Mouse (Mus musculus): ENCODE data around the gene 2010300C02Rik. TPM values are rescaled to one million over a fixed set of nuclear protein-coding genes. Genes with fewer than 3 reads are reported as not detected.

2010300C02Rik gene
- total RNA-seq (2021) = 100 to 1,000 TPM; 268 to 288 TPM

DNA sequence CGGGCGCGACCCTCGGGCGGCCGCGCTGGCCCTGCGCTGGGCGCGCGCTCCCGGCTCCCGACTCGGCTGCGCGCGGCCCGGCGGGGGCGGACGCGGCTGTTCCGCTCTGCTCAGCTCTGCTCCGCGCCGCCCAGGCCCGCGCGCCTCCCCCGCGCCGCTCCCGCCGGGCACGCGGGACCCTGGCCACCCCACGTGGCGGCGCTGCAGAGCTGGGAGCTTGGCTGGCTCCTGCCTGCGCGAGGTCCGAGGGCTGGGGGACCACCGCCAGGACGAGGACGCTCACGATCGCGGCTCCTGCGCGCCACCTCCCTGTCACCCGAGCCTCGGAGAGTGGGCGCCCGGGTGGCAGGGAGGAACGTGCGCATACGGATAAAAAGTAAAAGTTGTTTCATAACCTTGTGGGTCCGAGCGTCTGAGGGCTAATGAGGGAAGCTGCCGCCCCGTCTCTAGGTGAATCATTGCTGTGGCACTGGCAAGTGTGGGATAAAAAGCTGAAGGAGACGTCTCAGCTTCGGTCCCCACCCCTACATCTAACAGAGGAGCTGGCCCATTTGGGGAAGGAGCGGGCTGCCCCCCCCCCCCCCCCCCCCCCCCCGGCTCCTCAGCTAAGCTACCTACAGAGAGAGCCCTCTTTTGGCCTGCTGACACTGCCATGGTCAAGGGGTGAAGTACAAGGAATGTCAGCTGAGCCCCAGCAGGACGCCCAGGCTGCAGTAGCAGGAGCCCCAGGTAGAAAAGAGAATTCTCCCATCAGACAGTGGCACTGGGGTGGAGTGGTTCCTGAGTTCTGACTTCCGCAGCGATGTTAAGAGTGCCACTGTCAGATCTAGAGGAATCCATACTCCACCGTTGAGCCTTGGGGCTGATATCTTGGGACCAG, at the start of gene 2010300C02Rik:
TSS of gene 2010300C02Rik (minus strand) at position 325 of the 880 bp plus-strand sequence.
- DNase-seq (ENCODE audit: low spot score in 2 of 2) = peak; percentile 80 to 90
- intact Hi-C loops (cut with DNase I) = loop anchor here (2.0 to 5.0 kb wide), 4 partner anchors 41 to 1117 kb away; partner anchors contain the start of gene Lonrf2

- no peak for DNase-seq (ENCODE audit: low spot score in 2 of 2)
- intact Hi-C loops (cut with DNase I) = no loop called here
These were observed 39.5 kb upstream of the 2010300C02Rik start for GRCm38 (mm10) chr1:37759407-37759806.

DNA sequence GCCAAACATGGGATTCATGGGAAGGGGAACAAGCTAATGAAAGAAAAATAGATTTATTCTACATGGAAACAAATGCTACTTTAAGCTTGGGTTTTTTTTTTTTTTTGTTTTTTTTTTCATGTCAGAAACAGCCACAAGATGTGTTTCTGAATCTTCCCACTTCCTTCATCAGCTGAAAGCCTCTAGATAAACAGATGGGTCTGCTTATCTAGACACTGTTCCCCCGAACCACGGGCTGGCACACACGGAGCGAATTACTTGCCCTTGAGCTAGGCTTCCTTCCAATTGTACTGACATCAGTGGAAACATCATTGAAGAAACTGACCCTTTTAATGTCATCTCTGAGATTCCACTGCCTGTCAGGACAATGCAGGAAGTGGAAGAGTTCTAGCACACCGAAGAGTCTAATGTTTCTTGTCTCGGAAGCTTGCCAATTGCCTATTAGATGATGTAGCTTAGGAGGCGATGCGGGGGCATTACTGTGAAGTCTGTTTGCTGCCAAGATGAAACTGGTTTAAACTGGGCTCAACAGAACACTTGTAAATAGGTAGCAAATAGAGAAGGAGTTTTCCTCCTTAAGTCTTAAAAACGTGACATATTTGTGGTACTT, 24.9 kb upstream of the 2010300C02Rik start:
- peak in 1 of 2 experiments; percentile 18 for DNase-seq (ENCODE audit: low spot score in 2 of 2)
- intact Hi-C loops (cut with DNase I) = no loop called here

DNA sequence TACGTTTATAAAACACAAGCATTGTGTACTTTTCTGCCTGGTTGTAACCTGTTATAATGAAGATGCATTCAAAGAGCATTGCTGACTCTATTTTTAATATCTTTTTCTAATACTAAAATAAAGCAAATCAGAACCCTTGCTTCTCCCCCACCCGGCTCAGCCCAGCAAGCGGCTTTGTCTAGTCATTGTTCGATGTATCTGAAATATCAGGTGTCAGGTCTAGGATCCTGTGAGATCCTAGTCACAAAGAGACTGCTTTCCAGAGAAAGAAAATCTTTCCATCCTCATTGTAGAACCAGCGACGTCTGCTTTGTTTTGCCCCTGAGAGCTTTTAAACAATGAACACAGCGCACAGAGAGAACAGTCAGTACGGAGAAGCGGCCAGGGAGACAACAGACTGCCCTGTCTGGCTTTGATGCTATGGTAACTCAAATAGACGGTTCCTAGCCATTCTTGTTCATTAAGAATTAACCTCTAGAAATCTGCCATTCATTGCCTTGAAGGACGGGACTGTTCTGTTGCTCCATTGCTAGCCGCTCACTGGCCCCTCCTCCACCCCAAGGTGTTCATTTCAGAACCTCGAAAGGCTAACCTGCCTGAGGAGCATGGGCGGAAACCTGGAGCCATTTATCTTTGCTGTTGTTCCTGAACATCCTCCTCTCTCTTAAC, 22.9 kb upstream of the 2010300C02Rik start:
- intact Hi-C loops (cut with DNase I) = no loop called here

DNA sequence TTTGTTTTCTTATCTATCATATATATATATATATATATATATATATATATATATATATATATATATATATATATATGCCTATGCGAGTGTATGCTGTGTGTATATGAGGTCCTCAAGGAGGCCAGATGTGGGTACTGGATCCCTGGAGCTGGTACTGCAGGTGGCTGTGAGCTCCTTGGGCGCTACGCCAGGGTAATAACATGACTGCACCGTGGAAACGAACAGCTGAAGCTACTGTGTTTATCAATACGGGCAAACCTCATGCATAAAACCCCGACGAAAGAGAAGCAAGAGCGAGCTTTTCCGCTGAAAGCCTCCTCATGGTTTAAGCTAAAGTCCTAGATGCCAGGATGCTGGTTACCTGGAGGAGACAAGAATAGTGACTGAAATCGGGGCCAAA, 22.2 kb upstream of the 2010300C02Rik start:
- DNase-seq (ENCODE audit: low spot score in 2 of 2) = no peak
- intact Hi-C loops (cut with DNase I) = no loop called here

More for the DNA sequence above, 22.9 kb upstream of the 2010300C02Rik start:
- no peak for DNase-seq (ENCODE audit: low spot score in 2 of 2)

GRCm38 (mm10) chr1:37740161-37740802, 20.4 kb upstream of the 2010300C02Rik start:
- intact Hi-C loops (cut with DNase I) = no loop called here
- no peak for DNase-seq (ENCODE audit: low spot score in 2 of 2)

GRCm38 (mm10) chr1:37738895-37739294, 19.0 kb upstream of the 2010300C02Rik start:
- DNase-seq (ENCODE audit: low spot score in 2 of 2) = no peak
- intact Hi-C loops (cut with DNase I) = no loop called here

DNA sequence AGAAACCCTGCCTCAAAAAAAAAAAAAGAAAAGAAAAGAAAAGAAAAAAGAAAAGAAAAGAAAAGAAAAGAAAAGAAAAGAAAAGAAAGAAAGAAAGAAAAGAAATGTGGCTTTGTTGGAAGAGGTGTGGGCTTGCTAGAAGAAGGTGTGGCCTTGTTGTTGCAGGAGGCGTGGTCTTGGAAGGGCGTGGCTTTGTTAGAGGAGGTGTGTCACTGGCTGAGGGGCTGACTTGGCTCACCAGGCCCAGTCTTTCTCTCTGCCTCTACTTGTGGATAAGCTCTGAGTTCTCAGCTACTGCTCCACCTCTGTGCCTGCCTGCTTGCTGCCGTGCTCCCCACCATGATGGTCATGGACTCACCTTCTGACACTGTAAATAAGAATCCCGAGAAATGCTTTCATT, 17.2 kb upstream of the 2010300C02Rik start:
- no peak for DNase-seq (ENCODE audit: low spot score in 2 of 2)
- intact Hi-C loops (cut with DNase I) = no loop called here

DNA sequence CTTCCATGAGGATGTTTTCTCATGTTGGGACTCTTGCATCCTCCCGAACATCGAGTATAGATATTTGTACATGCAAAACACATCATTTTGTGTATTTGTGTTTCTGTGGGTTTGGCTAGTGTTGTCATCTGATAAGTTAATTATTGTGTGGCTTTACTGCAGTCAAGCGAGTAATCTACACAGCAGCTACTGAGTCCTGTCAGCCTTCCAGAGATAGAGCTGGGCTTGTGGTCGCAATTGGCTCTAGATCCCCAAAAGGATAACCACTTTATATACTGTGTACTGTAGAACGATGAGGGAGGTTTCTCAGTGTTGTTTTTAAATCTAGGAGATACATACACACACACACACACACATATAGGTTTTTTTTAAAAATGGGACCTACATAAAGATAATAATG, 16.0 kb upstream of the 2010300C02Rik start:
- intact Hi-C loops (cut with DNase I) = no loop called here

DNA sequence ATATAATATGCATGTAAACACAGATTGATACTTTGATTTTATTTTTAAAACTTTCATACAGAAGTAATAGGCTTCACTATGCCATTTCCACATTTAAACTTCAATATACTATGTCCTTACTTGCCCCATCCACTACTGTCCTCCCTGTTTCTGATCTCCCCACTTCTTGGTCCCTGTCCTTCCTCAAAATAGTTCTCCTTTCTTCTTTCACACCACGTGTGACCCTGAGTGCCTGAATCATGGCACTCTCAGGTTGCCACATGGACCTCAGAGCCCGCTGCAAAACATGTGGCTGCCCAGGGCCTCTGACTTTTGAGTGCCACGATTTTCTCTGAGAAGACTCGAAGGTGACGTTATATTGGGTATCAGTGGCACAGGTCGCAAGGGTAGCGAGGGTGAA, 15.0 kb upstream of the 2010300C02Rik start:
- intact Hi-C loops (cut with DNase I) = no loop called here
- no peak for DNase-seq (ENCODE audit: low spot score in 2 of 2)

More for the DNA sequence above, 16.0 kb upstream of the 2010300C02Rik start:
- no peak for DNase-seq (ENCODE audit: low spot score in 2 of 2)

DNA sequence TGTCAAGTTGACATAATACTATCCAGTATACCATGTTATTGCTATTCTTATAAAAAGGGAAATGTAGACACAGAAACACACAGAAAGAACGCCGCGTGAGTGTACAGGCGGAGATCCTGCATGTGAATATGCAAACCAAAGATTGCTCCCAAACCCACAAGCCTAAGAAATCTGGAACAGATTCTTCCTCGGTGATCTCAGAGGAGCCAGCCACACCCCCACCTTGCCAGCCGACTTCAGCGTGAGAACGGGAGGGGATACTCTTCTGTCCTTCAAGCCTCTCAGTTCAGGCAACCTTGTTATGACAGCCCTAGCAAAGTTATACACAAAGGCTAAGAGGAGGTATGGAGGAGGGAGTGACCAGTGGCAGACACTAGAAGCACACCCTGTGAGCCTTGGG, 9.5 kb upstream of the 2010300C02Rik start:
- DNase-seq (ENCODE audit: low spot score in 2 of 2) = no peak
- intact Hi-C loops (cut with DNase I) = no loop called here

DNA sequence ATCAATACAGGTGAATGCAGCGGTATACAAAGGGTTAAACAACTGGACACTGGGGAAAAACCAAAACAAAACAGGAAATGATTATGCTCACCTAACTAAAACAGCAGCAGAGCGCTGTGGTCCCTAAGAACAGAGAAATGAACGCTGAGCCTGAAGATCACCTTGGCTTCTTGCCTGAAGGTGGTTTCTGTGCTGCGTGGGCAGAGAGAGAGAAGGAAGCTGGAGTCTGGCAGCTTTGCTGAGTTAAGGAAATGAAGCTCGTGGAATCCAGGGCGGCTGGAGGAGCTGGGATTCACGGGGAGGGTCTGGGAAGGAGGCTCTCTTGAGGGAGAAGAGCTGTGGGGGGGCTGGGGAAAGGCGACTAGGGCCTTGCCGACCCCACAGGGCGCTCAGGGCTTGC, 8.2 kb upstream of the 2010300C02Rik start:
- DNase-seq (ENCODE audit: low spot score in 2 of 2) = peak in 1 of 2 experiments; percentile 64
- intact Hi-C loops (cut with DNase I) = no loop called here

GRCm38 (mm10) chr1:37727186-37727585, 7.3 kb upstream of the 2010300C02Rik start:
- intact Hi-C loops (cut with DNase I) = no loop called here
- peak in 1 of 2 experiments; percentile 57 for DNase-seq (ENCODE audit: low spot score in 2 of 2)

DNA sequence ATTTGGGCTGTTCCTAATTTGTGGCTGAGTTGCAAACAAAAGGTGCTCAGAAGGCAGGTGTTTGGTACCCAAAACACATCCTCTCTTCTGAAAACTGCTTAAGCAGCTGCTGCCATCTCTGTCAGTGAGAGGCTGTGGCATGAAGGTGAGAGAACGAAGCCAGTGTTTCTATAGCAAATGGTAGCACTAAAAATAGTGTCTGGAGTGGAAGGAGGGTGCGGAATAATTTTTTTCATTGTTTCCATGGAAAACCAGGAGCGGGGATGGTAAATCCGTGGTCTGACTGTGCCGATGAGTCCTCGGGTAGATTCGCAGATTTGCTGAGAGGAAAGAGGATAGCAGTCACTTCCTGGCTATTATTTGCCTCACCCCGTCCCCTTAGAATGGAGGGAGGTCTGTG, 6.5 kb upstream of the 2010300C02Rik start:
- intact Hi-C loops (cut with DNase I) = loop anchor here (1.0 kb wide), 1 partner anchor 138 kb away; no protein-coding TSS in a partner anchor
- DNase-seq (ENCODE audit: low spot score in 2 of 2) = peak; percentile 56 to 57

- intact Hi-C loops (cut with DNase I) = loop anchor here (1.0 kb wide), 1 partner anchor 138 kb away; no protein-coding TSS in a partner anchor
- DNase-seq (ENCODE audit: low spot score in 2 of 2) = peak; percentile 72 to 80
These were observed 6.0 kb upstream of the 2010300C02Rik start for GRCm38 (mm10) chr1:37725880-37726279.

DNA sequence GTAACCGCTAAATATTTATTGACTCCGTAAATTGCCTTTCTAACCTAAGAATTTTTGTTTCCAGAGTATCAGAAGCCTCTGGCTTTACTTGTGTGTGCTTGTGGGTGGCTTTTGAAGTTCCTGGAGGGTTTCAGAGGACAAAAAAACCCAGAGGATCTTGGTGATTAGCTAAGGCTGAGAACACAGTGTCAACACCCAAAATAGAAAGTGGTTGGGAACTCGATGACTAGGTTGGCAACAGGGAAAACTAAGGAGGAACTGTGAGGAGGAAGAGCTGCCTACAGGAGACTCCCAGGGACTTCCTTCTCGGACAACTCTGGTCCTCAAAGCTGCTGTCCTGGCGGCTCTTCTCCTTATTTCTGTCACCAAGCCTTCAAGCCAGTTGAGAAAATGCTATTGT, 1.2 kb upstream of the 2010300C02Rik start:
- intact Hi-C loops (cut with DNase I) = loop anchor here (5.0 kb wide), 1 partner anchor 81 kb away; no protein-coding TSS in a partner anchor
- no peak for DNase-seq (ENCODE audit: low spot score in 2 of 2)

GRCm38 (mm10) chr1:37719030-37719723, 708 bp downstream of the 2010300C02Rik start:
- peak in 1 of 2 experiments; percentile 37 for DNase-seq (ENCODE audit: low spot score in 2 of 2)
- intact Hi-C loops (cut with DNase I) = loop anchor here (2.0 to 5.0 kb wide), 3 partner anchors 40 to 1118 kb away; partner anchors contain the start of gene Lonrf2

- intact Hi-C loops (cut with DNase I) = loop anchor here (2.0 to 5.0 kb wide), 3 partner anchors 40 to 1119 kb away; partner anchors contain the start of gene Lonrf2
- DNase-seq (ENCODE audit: low spot score in 2 of 2) = no peak
These were observed 1.4 kb downstream of the 2010300C02Rik start for GRCm38 (mm10) chr1:37718516-37718915.

All from left cerebral cortex, postnatal 36 days (tissue).